Mouse (Mus musculus) cortical plate, adult 2 months (tissue): ENCODE data around the gene Atp6v0a1.
A peak's percentile ranks its signal among the peaks of the same experiment; 100 is the strongest.

ENCODE experiments used
- CTCF ChIP-seq: fragments of 200-500 bp; IDR thresholded peaks from 2 replicates; pipeline ENCODE4 v1.5.1; 2011; ENCODE audit warnings: mild to moderate bottlenecking, control low read depth, low read length; ENCODE audit not compliant: insufficient read depth; ENCODE audit errors: extremely low read depth
- POLR2A ChIP-seq: fragments of 200-500 bp; IDR thresholded peaks from 2 replicates; pipeline ENCODE4 v1.6.1; 2011; ENCODE audit warnings: mild to moderate bottlenecking, low read length, control low read depth; ENCODE audit not compliant: insufficient read depth; ENCODE audit errors: extremely low read depth

DNA sequence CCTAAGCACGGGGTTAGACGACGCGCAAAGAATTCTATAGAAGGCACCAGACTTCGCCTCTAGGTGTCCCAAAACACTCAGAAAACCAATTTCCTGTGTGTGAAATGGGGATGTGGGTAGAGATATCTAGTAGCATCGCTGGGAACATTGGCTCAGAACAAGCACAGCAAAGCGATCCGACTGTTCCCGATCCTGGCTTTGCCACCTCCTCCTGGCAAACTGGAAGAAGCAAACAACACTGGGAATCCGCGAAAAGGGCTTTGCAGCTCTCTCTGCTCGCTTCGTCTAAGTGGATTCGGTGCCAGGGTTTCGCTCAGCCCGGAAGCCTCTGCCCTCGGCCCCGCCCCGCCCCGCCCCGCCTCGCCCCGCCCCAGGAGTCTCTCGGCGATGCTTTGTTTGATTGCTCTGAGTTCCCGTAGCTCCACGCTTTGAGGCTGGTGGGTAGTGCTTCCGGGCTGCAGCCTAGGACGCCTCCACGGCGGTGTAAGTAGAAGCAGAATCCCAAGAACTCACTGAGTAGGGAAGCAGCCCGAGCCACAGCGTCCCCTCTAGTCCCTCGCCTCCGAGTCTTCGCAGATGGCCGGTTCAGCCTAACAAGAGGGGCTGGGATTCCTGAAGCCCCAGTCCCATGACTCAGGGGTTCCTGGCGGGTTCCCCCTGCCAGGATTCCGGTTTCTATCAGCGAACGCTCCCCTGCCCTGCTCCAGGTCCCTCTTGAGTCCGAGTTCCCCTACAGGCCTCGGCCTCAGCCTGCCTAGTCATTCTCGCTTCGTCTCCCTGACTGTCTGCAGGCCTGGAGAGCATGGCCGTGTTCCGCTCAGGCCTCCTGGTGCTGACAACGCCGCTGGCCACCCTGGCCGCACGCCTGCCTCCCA is 73.2 kb downstream of the Atp6v0a1 start, which contains the start of gene Coasy:
- TF ChIP-seq POLR2A (peak; percentile 68), CTCF (peak; percentile 28; the same call in 1 of the 2 replicates)
